Mouse (Mus musculus) liver, embryonic 13.5 days (tissue): ENCODE measurements around the gene Fam214b. TPM values are rescaled to one million over a fixed set of nuclear protein-coding genes. Genes with fewer than 3 reads are reported as not detected.

Experiments used
- ATAC-seq: fragments of 200-750 bp; cut with Nextera tagmentation; 2 replicates; pipeline ENCODE4 v1.8.0; 2017; ENCODE audit warnings: low read depth, mild to moderate bottlenecking, moderate number of reproducible peaks, moderate library complexity
- DNase-seq: peaks from one replicate; pipeline ENCODE4 v3.0.0; 2022
- H3K27ac ChIP-seq: fragments of 300-500 bp; sonication (generic); 2 replicates; pipeline ENCODE4 v1.5.1; 2015; ENCODE audit warnings: moderate library complexity, mild to moderate bottlenecking, inconsistent platforms
- H3K27me3 ChIP-seq: fragments of 300-500 bp; sonication (generic); 2 replicates; pipeline ENCODE4 v1.6.1; 2015; ENCODE audit warnings: mild to moderate bottlenecking, inconsistent platforms
- H3K36me3 ChIP-seq: fragments of 300-500 bp; sonication (generic); 2 replicates; pipeline ENCODE4 v1.6.1; 2015; ENCODE audit warnings: mild to moderate bottlenecking, inconsistent platforms
- H3K4me1 ChIP-seq: fragments of 300-500 bp; sonication (generic); replicated peaks from 2 replicates; pipeline ENCODE4 v1.6.1; 2015; ENCODE audit warnings: inconsistent platforms
- H3K4me2 ChIP-seq: fragments of 300-500 bp; sonication (generic); 2 replicates; pipeline ENCODE4 v1.6.1; 2015; ENCODE audit warnings: inconsistent platforms, mild to moderate bottlenecking, moderate library complexity
- H3K4me3 ChIP-seq: fragments of 300-500 bp; sonication (generic); replicated peaks from 2 replicates; pipeline ENCODE4 v1.5.1; 2015; ENCODE audit warnings: mild to moderate bottlenecking, inconsistent platforms
- H3K9ac ChIP-seq: fragments of 300-500 bp; sonication (generic); 2 replicates; pipeline ENCODE4 v1.6.1; 2015; ENCODE audit warnings: mild to moderate bottlenecking, inconsistent platforms
- H3K9me3 ChIP-seq: fragments of 300-500 bp; sonication (generic); replicated peaks from 2 replicates; pipeline ENCODE4 v1.6.1; 2016; ENCODE audit warnings: inconsistent platforms
- WGBS: fragments of 180-500 bp; shearing (Covaris S2); methylation state at CpG from one replicate; pipeline ENCODE4 v1.1.7; 2015; ENCODE audit not compliant: insufficient replicate concordance; 5-methylcytosine and 5-hydroxymethylcytosine counted together
- polyA plus RNA-seq: library from polyadenylated mRNA; unstranded; fragments of >200 nt; fragmentation: Nextera tagmentation; extraction: Ambion mirVana; gene quantifications from 2 replicates; pipeline ENCODE4 v1.2.1, GENCODE M21; 2015

The Fam214b gene
- polyA plus RNA-seq, 1 experiment from 2014 or later, result 28.4 TPM

DNA sequence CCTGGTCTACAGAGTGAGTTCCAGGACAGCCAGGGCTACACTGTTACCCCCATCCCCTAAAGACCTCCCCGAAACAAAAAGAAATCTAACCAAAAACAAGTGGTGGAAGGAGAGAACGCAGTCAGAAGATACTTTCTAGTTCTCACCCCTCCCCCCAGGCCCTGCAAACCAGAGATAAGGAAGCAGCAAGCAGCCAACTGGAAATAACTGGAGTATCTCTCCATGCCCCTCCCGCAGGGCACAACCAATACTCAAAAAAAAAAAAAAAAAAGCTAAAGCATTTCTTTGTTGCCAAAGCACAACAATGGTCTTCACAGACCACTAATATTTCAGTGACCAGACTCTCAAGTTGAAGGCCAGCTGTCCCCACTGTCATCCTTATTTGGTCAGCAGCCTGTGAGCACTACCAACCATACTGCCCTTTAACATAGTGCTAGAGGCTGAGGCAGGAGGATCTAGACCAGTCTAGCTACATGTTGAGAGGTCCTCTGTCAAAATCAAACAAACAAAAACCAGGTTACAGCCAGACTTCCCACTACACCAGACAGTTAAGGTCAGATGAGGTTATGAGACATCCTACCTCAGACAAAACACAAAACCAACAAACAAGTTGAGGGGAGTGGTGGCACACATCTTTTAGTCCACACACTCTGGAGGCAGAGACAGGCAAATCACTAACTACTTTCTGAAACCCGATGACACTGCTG is 8.0 kb downstream of the Fam214b start:
- peak overlapping the region; percentile 89 for H3K4me2 ChIP-seq
- H3K4me3 ChIP-seq, result peak overlapping the region; percentile 84
- 8% methylated on average over 4 of the region's 4 CpGs for WGBS
- H3K4me1 ChIP-seq, result peaks cover 57% of the 10 kb centered on the region
- ATAC-seq (peak; percentile 52), DNase-seq (peak; percentile 85)
- H3K27me3 ChIP-seq, result no peaks in the 10 kb centered on the region
- peaks cover 40% of the 10 kb centered on the region for H3K36me3 ChIP-seq
- H3K9ac ChIP-seq, result peak overlapping the region; percentile 92
- H3K27ac ChIP-seq, result peak overlapping the region; percentile 97
- no peaks in the 10 kb centered on the region for H3K9me3 ChIP-seq

- H3K9me3 ChIP-seq, result no peaks in the 10 kb centered on the region
- H3K4me1 ChIP-seq, result peaks cover 65% of the 10 kb centered on the region
- peak overlapping the region; percentile 89 for H3K4me2 ChIP-seq
- H3K36me3 ChIP-seq, result peaks cover 41% of the 10 kb centered on the region
- WGBS, result 84% methylated on average over 10 of the region's 10 CpGs
- peak overlapping the region; percentile 84 for H3K4me3 ChIP-seq
- no peak for ATAC-seq
- DNase-seq, result no peak
- peak overlapping the region; percentile 97 for H3K27ac ChIP-seq
- no peaks in the 10 kb centered on the region for H3K27me3 ChIP-seq
- H3K9ac ChIP-seq, result peak overlapping the region; percentile 92
Observed at GRCm38 (mm10) chr4:43036356-43036755, 9.7 kb downstream of the Fam214b start.

GRCm38 (mm10) chr4:43035851-43036250 is 10.2 kb downstream of the Fam214b start:
- H3K4me1 ChIP-seq, result peaks cover 60% of the 10 kb centered on the region
- peak overlapping the region; percentile 89 for H3K4me2 ChIP-seq

GRCm38 (mm10) chr4:43033481-43033880 is 12.5 kb downstream of the Fam214b start:
- no peaks in the 10 kb centered on the region for H3K27me3 ChIP-seq
- 84% methylated on average over 14 of the region's 14 CpGs for WGBS
- no peak overlapping the region for H3K27ac ChIP-seq
- no peak for DNase-seq
- no peak overlapping the region for H3K4me2 ChIP-seq
- H3K4me3 ChIP-seq, result no peak overlapping the region
- H3K9ac ChIP-seq, result no peak overlapping the region
- ATAC-seq, result no peak
- no peaks in the 10 kb centered on the region for H3K9me3 ChIP-seq
- H3K4me1 ChIP-seq, result peaks cover 59% of the 10 kb centered on the region
- H3K36me3 ChIP-seq, result peaks cover 56% of the 10 kb centered on the region

More at GRCm38 (mm10) chr4:43035851-43036250, 10.2 kb downstream of the Fam214b start:
- DNase-seq (no peak), ATAC-seq (no peak)
- no peaks in the 10 kb centered on the region for H3K27me3 ChIP-seq
- peaks cover 41% of the 10 kb centered on the region for H3K36me3 ChIP-seq
- H3K9ac ChIP-seq, result peak overlapping the region; percentile 92
- peak overlapping the region; percentile 44; the same call in 1 of the 2 replicates for H3K27ac ChIP-seq
- H3K4me3 ChIP-seq, result no peak overlapping the region
- 70% methylated on average over 6 of the region's 6 CpGs for WGBS
- H3K9me3 ChIP-seq, result no peaks in the 10 kb centered on the region

- peaks cover 66% of the 10 kb centered on the region for H3K36me3 ChIP-seq
- H3K4me3 ChIP-seq, result no peak overlapping the region
- H3K9ac ChIP-seq, result no peak overlapping the region
- no peak for DNase-seq
- peak overlapping the region; percentile 15 for H3K27ac ChIP-seq
- no peaks in the 10 kb centered on the region for H3K27me3 ChIP-seq
- no peak overlapping the region for H3K4me2 ChIP-seq
- 76% methylated on average over 1 of the region's 1 CpGs for WGBS
- no peaks in the 10 kb centered on the region for H3K9me3 ChIP-seq
- H3K4me1 ChIP-seq, result peaks cover 50% of the 10 kb centered on the region
- no peak for ATAC-seq
Observed at GRCm38 (mm10) chr4:43032501-43032900, 13.5 kb downstream of the Fam214b start.

- Histone ChIP-seq H3K4me1 (peaks cover 39% of the 10 kb centered on the region), H3K4me2 (peak within 1 kb of the TSS; percentile 76), H3K9ac (peak within 1 kb of the TSS; percentile 96), H3K27me3 (no peaks in the 10 kb centered on the region), H3K27ac (peak within 1 kb of the TSS; percentile 88), H3K36me3 (peaks cover 71% of the 10 kb centered on the region), H3K4me3 (peak within 1 kb of the TSS; percentile 86), H3K9me3 (no peaks in the 10 kb centered on the region)
- ATAC-seq (peak; percentile 95), DNase-seq (peak; percentile 88)
- WGBS, result 2% methylated on average over 38 of the region's 38 CpGs
Observed at GRCm38 (mm10) chr4:43031237-43031995, 14.6 kb downstream of the Fam214b start, which contains the start of gene Stoml2. Gene Stoml2 (minus strand): TSS chr4:43031710.

DNA sequence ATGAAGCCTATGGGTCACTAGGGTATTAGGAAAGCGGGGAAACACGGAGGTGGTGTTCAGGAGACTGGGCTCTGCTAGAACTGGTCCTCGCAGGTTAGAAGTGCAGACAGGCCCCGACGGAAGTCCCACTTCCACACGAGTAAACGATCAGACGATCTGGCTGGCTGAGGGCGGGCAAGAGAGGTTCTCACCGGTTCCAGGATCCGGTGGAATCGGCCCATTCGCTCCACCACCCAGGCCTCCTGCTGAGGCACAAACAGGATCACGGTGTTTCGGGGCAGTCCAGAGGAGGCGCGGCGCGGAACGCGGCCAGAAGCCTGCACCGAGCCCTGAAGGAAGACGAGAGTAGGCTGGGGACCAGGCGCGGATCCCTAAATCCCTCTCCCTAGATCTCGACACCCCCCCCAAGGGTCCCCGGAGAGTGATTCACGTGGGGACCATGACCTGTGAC is 15.2 kb downstream of the Fam214b start:
- Histone ChIP-seq H3K36me3 (peaks cover 67% of the 10 kb centered on the region), H3K27ac (peak overlapping the region; percentile 88), H3K9me3 (no peaks in the 10 kb centered on the region), H3K9ac (peak overlapping the region; percentile 96), H3K4me2 (peak overlapping the region; percentile 76), H3K4me1 (peaks cover 38% of the 10 kb centered on the region), H3K4me3 (peak overlapping the region; percentile 86), H3K27me3 (no peaks in the 10 kb centered on the region)
- DNase-seq (no peak), ATAC-seq (peak; percentile 72)
- under 1% methylated on average over 28 of the region's 28 CpGs for WGBS

- Histone ChIP-seq H3K9me3 (no peaks in the 10 kb centered on the region), H3K4me3 (peak overlapping the region; percentile 86), H3K27ac (peak overlapping the region; percentile 88), H3K36me3 (peaks cover 63% of the 10 kb centered on the region), H3K9ac (peak overlapping the region; percentile 96), H3K4me1 (peaks cover 34% of the 10 kb centered on the region), H3K4me2 (peak overlapping the region; percentile 76), H3K27me3 (no peaks in the 10 kb centered on the region)
- 49% methylated on average over 9 of the region's 9 CpGs for WGBS
- ATAC-seq (peak; percentile 4; the same call in 1 of the 2 replicates), DNase-seq (no peak)
Observed at GRCm38 (mm10) chr4:43030352-43030751, 15.7 kb downstream of the Fam214b start.

GRCm38 (mm10) chr4:43029749-43030148 is 16.3 kb downstream of the Fam214b start:
- H3K9ac ChIP-seq, result peak overlapping the region; percentile 96
- peak overlapping the region; percentile 86 for H3K4me3 ChIP-seq
- H3K27ac ChIP-seq, result peak overlapping the region; percentile 23
- 90% methylated on average over 9 of the region's 9 CpGs for WGBS
- ATAC-seq (no peak), DNase-seq (no peak)
- no peaks in the 10 kb centered on the region for H3K27me3 ChIP-seq
- H3K4me1 ChIP-seq, result peaks cover 37% of the 10 kb centered on the region
- H3K36me3 ChIP-seq, result peaks cover 57% of the 10 kb centered on the region
- no peaks in the 10 kb centered on the region for H3K9me3 ChIP-seq
- H3K4me2 ChIP-seq, result peak overlapping the region; percentile 76

- peaks cover 52% of the 10 kb centered on the region for H3K36me3 ChIP-seq
- DNase-seq, result no peak
- peak overlapping the region; percentile 76 for H3K4me2 ChIP-seq
- WGBS, result 75% methylated on average over 7 of the region's 7 CpGs
- peak overlapping the region; percentile 96 for H3K9ac ChIP-seq
- no peak for ATAC-seq
- H3K9me3 ChIP-seq, result no peaks in the 10 kb centered on the region
- H3K4me3 ChIP-seq, result peak overlapping the region; percentile 86; the same call in 1 of the 2 replicates
- peaks cover 43% of the 10 kb centered on the region for H3K4me1 ChIP-seq
- no peaks in the 10 kb centered on the region for H3K27me3 ChIP-seq
- H3K27ac ChIP-seq, result 0 out of 2 replicates have a peak overlapping the region, but pooled peaks have one; percentile 23
Observed at GRCm38 (mm10) chr4:43029121-43029520, 16.9 kb downstream of the Fam214b start.
